Mouse (Mus musculus) thymus, adult 2 months (tissue): ENCODE measurements around the gene Macf1. TPM values are rescaled to one million over a fixed set of nuclear protein-coding genes. Genes with fewer than 3 reads are reported as not detected.
"Not testable (repeated sequence)": the region's sequence is repeated elsewhere in the genome, so short reads cannot be mapped to it uniquely, and the experiment has no call there.

Experiments used
- DNase-seq: peaks from one replicate; pipeline ENCODE4 v3.0.0; 2021
- H3K27ac ChIP-seq: fragments of 200-500 bp; 2 replicates; pipeline ENCODE4 v1.5.1; 2012; ENCODE audit warnings: low read length, control low read depth; ENCODE audit not compliant: control insufficient read depth, insufficient read depth
- H3K27me3 ChIP-seq: fragments of 200-500 bp; 2 replicates; pipeline ENCODE4 v1.6.1; 2012; ENCODE audit warnings: mild to moderate bottlenecking, low read length, moderate library complexity, mixed read lengths; ENCODE audit not compliant: control insufficient read depth, insufficient read depth
- H3K36me3 ChIP-seq: fragments of 200-500 bp; 2 replicates; pipeline ENCODE4 v1.6.1; 2012; ENCODE audit warnings: mild to moderate bottlenecking, low read length, moderate library complexity; ENCODE audit not compliant: control insufficient read depth, insufficient read depth
- H3K4me1 ChIP-seq: fragments of 200-500 bp; replicated peaks from 2 replicates; pipeline ENCODE4 v1.6.1; 2012; ENCODE audit warnings: low read length; ENCODE audit not compliant: control insufficient read depth, insufficient read depth
- H3K4me3 ChIP-seq: fragments of 200-500 bp; 2 replicates; pipeline ENCODE4 v1.5.1; 2012; ENCODE audit warnings: mild to moderate bottlenecking, low read length, control low read depth, moderate library complexity; ENCODE audit not compliant: control insufficient read depth, insufficient read depth
- CTCF ChIP-seq: fragments of 200-500 bp; IDR thresholded peaks from 2 replicates; pipeline ENCODE4 v1.5.1; 2012; ENCODE audit warnings: mild to moderate bottlenecking, control low read depth, low read length, moderate library complexity, borderline replicate concordance; ENCODE audit not compliant: control insufficient read depth, poor library complexity, insufficient read depth; ENCODE audit errors: extremely low read depth
- POLR2A ChIP-seq: fragments of 200-500 bp; IDR thresholded peaks from 2 replicates; pipeline ENCODE4 v1.6.1; 2012; ENCODE audit warnings: mild to moderate bottlenecking, low read length, control low read depth, moderate library complexity; ENCODE audit not compliant: control insufficient read depth, poor library complexity, insufficient read depth; ENCODE audit errors: extremely low read depth
- WGBS: fragments of 180-500 bp; shearing (Covaris S2); methylation state at CpG from one replicate; pipeline ENCODE4 v1.1.7; 2018; 5-methylcytosine and 5-hydroxymethylcytosine counted together
- polyA plus RNA-seq: library from polyadenylated mRNA; depleted of rRNA; stranded (reverse); fragments of >200 nt; gene quantifications from 2 replicates; pipeline ENCODE4 v1.2.3, GENCODE M21; 2012

Gene Macf1
- polyA plus RNA-seq, 1 experiment, result 121 TPM

GRCm38 (mm10) chr4:123449304-123449703 lies 234.9 kb downstream of the Macf1 start:
- H3K4me1 ChIP-seq, result no peaks in the 10 kb centered on the region
- H3K27me3 ChIP-seq, result no peaks in the 10 kb centered on the region
- TF ChIP-seq CTCF (no peak), POLR2A (no peak)
- no peak for DNase-seq
- no peak overlapping the region for H3K27ac ChIP-seq
- H3K4me3 ChIP-seq, result no peak overlapping the region
- H3K36me3 ChIP-seq, result peaks cover 79% of the 10 kb centered on the region

GRCm38 (mm10) chr4:123448015-123448414 lies 236.1 kb downstream of the Macf1 start:
- WGBS, result 95% methylated on average over 2 of the region's 2 CpGs
- H3K4me1 ChIP-seq, result no peaks in the 10 kb centered on the region
- H3K36me3 ChIP-seq, result peaks cover 78% of the 10 kb centered on the region
- no peak for DNase-seq
- H3K4me3 ChIP-seq, result no peak overlapping the region
- no peaks in the 10 kb centered on the region for H3K27me3 ChIP-seq
- H3K27ac ChIP-seq, result no peak overlapping the region
- TF ChIP-seq CTCF (no peak), POLR2A (no peak)

- WGBS, result 88% methylated on average over 3 of the region's 3 CpGs
- no peak overlapping the region for H3K4me3 ChIP-seq
- H3K27me3 ChIP-seq, result no peaks in the 10 kb centered on the region
- TF ChIP-seq POLR2A (no peak), CTCF (no peak)
- no peaks in the 10 kb centered on the region for H3K4me1 ChIP-seq
- H3K27ac ChIP-seq, result no peak overlapping the region
- peaks cover 71% of the 10 kb centered on the region for H3K36me3 ChIP-seq
- no peak for DNase-seq
These were observed 236.9 kb downstream of the Macf1 start for GRCm38 (mm10) chr4:123447251-123447650.

- H3K27ac ChIP-seq, result no peak overlapping the region
- no peaks in the 10 kb centered on the region for H3K4me1 ChIP-seq
- TF ChIP-seq CTCF (no peak), POLR2A (no peak)
- H3K36me3 ChIP-seq, result peaks cover 66% of the 10 kb centered on the region
- no peaks in the 10 kb centered on the region for H3K27me3 ChIP-seq
- no peak for DNase-seq
- no peak overlapping the region for H3K4me3 ChIP-seq
- WGBS, result 94% methylated on average over 7 of the region's 7 CpGs
These were observed 237.4 kb downstream of the Macf1 start for GRCm38 (mm10) chr4:123446754-123447153.

GRCm38 (mm10) chr4:123446221-123446620 lies 237.9 kb downstream of the Macf1 start:
- 95% methylated on average over 2 of the region's 2 CpGs for WGBS
- peaks cover 60% of the 10 kb centered on the region for H3K36me3 ChIP-seq
- DNase-seq, H3K4me1 ChIP-seq, H3K27me3 ChIP-seq, H3K4me3 ChIP-seq, H3K27ac ChIP-seq: not testable (repeated sequence)

GRCm38 (mm10) chr4:123438414-123438813 lies 245.7 kb downstream of the Macf1 start:
- Histone ChIP-seq H3K27ac (no peak overlapping the region), H3K36me3 (peaks cover 47% of the 10 kb centered on the region), H3K4me1 (no peaks in the 10 kb centered on the region), H3K27me3 (no peaks in the 10 kb centered on the region), H3K4me3 (no peak overlapping the region)
- no peak for DNase-seq
- WGBS, result 86% methylated on average over 5 of the region's 5 CpGs
- TF ChIP-seq CTCF (no peak), POLR2A (no peak)

GRCm38 (mm10) chr4:123433171-123433570 lies 251.0 kb downstream of the Macf1 start:
- no peaks in the 10 kb centered on the region for H3K4me1 ChIP-seq
- H3K27me3 ChIP-seq, result no peaks in the 10 kb centered on the region
- TF ChIP-seq CTCF (no peak), POLR2A (no peak)
- no peak for DNase-seq
- WGBS, result 90% methylated on average over 3 of the region's 3 CpGs
- no peak overlapping the region for H3K4me3 ChIP-seq
- peaks cover 45% of the 10 kb centered on the region for H3K36me3 ChIP-seq
- no peak overlapping the region for H3K27ac ChIP-seq
